Mouse (Mus musculus) retina, adult 2 months (tissue): ENCODE results near the gene Pprc1.
A peak's percentile ranks its signal among the peaks of the same experiment; 100 is the strongest.

Source experiments
- DNase-seq: peaks from one replicate; pipeline ENCODE4 v3.0.0-alpha.2; 2012; ENCODE audit warnings: low read depth, low spot score

Gene Pprc1

DNA sequence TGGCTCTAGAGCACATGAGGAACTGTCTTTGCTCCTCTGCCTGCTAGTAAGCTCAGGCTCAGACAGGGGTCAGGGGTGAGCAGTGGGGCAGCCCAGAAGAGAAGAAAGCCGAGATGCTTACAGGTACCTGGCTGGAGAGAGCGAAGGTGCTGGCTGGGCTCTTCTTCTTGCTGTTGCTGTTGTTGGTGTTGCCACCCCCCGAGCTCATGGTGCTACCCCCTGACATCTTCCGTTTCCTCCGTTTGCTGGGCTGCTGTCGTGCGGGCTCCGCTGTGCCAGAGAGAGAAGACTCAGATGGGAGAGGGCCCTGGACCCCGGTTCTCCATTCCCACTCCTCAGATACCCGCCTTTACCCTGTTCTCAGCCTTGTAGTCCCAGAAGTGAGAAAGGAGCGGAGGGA, 10.8 kb upstream of the Pprc1 start:
- DNase-seq: no peak

DNA sequence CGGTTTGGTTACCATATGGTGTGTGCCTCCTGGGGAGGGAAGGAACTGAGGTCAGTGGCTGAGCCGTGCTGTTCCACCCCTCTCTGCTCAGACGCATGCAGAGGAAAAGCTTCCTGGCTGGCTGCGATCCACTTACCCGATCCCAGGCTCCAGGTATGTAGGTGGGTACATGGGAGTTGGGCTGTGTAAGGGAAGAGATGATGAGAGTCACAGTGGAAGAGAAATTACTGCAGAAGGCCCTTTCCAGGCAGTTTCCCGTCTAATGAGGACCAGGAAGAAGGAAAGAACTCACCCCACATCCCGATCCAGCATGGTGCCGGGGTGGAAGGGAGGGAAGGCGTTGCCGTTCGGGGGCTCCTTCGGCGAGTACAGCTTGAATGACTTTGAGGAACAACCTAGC, 8.7 kb upstream of the Pprc1 start:
- no peak for DNase-seq

GRCm38 (mm10) chr19:46036477-46037242, 8.0 kb upstream of the Pprc1 start:
- DNase-seq: no peak

- DNase-seq: no peak
Observed at GRCm38 (mm10) chr19:46037243-46037924, 7.3 kb upstream of the Pprc1 start.

- no peak for DNase-seq
Observed at GRCm38 (mm10) chr19:46037925-46038850, 6.5 kb upstream of the Pprc1 start.

GRCm38 (mm10) chr19:46038851-46039260, 5.8 kb upstream of the Pprc1 start:
- no peak for DNase-seq

DNA sequence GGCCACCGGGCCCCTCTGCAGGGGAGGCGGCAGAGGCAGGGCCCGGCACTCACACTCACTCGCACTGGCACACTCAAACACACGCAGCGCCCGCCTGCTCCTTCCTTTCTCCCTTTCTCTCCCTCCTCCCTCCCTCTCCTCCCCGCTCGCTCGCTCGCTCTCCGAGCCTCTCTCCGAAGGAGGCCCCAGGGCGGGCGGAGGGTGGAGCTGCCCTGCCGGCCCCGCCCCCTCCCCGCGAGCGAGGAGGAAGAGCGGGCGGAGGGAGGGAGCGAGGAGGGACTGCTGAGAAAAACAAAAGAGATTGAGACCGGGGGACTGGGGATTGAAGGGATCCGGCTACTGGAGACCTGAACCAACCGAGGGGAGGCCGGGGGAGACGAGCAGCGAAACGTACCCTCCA, 5.2 kb upstream of the Pprc1 start:
- no peak for DNase-seq

DNA sequence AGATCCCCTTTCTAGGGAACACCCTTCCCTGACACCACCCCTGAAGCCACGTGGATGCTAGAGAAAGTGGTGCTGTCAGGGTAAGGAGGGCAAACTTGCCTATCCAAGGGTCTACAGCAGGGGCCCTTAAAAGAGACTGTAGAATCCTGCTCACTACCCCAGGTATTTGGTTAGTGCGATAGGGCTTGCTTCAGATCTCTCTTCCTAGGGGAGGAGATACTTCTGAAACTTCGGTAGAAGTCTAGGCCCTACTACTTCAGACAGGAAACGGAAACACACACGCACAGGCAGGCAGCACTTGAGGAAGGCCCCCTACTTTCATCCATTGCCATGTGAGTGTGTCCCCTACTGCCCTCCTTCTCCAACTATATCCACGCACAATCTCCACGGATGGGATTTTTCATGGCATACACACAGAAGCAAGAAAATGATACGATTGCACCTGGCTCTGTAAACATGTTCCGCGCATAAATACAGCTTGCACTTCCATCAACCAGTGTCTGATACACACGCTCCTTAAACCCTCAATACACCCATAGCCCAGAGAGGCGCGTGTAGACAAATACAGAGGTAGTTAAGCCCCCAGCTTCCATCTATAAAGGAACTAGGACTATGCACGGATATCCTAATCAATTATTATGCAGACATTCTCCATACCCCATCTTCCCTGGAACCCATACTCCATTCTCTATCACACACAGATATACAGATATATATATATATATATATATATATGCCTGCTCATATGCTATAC, 4.4 kb upstream of the Pprc1 start:
- DNase-seq: no peak

DNA sequence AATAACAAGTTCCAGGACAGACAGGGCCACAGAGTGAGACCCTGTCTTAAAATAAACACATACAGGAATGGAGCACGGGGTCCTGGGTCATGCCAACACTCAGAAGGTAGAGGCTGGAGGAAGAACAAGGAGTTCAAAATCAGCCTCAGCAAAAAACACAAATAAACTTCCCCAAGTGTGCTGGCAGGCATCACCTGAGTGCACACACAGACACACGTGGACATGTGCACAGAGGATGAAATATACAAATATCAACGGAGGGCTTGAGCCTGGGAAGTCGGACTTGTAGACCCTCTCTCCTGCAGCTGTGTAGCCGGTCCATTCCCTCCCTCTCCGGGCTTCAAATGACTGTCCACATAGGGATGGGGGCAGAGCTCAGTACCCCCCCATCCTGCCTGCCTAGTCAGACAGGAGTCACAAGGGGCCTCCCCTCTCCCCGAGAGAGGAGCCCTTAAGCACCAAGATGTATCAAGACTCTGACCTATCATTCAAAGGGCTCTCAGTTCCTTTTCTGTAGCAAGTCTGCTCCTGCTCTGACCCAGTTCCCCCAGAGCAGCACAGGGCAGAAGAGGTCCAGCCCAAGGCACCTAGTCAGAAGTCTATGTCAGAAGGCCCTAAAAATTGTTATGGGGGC, 3.3 kb upstream of the Pprc1 start:
- no peak for DNase-seq

DNA sequence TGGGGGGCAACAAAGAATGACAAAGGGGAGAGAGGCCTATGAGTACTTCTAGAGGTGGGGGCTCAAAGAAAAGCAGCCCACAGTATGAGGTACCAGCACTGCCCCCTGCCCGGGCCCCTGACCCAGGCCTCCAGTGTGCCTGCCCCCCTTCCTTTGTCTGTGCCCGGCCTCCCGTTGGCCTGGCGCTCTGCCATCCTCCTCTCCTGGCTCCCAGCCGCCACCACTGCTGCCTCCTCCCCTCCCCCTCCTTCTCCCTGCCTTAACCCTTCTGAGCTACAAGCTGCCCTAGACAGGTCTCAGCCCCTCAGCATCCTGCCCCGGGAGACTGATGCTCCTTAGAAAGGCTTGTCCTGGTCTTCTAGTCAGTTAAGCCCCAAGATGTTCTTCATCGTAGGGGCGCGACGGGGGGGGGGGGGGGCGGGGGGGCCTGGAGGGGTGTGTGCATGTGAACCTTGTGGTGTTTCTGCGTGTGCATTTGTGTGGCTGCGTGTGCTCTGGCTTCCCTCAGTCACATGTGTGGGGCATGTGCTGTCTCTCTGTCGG, 2.7 kb upstream of the Pprc1 start:
- no peak for DNase-seq

DNA sequence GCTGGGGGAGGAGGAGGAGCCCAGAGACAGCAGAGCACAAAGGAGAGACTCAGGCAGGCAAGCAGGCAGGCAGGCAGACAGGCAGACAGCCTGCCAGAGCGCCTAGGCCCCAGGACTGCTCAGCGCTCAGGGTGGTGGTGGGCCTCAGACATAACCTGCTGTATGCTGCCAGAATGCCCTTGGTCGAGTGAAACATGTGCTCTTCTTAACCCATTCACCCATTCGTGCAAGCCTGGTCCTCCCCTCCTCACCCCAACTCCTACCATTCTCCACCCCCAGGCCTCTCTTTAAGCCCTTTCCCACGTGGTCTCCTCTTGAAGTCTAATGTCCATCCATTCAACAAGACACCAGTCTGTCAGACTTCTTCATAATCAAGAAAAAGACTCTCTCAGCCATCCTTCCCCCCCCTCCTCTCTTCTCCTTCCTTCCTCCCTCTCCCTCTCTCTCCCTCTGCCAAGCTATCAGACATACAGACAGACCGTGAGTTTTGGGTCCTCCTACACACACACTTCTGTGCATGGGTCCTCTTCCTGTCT, 2.1 kb upstream of the Pprc1 start:
- no peak for DNase-seq

- no peak for DNase-seq
Observed at GRCm38 (mm10) chr19:46043380-46043779, 1.3 kb upstream of the Pprc1 start.

GRCm38 (mm10) chr19:46044993-46045695, 458 bp downstream of the Pprc1 start, which contains the start of gene Ldb1:
Gene Ldb1 (minus strand): TSS chr19:46045214.
- peak; percentile 78 for DNase-seq

DNA sequence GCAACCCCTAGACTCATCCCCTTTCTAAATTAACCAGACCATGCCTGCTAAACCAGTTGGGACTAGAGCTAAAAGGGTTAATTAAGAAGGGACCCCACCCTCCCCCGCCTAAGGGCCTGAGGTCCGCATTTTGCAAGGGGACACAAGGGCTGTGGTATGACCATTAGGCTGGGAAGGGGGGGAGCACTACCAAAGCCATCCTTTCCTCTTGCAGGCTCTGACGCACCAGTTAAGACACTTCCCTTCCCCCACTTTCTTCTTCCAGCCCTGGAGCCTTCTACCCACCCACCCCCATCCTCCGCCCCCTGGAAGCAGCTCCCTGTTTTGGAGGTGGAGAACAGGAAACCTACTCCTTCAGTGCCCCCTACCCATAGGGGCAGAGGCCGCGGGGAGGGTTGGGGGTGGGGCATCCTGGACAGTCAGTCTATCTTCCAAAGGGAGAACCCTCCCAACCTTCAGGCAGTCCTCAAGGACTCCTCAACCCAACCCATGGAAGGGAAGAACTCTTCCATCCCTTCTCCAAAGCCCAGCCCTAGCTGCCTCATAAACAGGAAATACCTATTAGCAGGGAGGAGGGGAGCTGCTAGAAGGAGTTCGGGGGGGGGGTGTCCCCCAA, 1.1 kb downstream of the Pprc1 start:
- DNase-seq: no peak

- DNase-seq: no peak
Observed at GRCm38 (mm10) chr19:46046621-46047025, 1.9 kb downstream of the Pprc1 start.

DNA sequence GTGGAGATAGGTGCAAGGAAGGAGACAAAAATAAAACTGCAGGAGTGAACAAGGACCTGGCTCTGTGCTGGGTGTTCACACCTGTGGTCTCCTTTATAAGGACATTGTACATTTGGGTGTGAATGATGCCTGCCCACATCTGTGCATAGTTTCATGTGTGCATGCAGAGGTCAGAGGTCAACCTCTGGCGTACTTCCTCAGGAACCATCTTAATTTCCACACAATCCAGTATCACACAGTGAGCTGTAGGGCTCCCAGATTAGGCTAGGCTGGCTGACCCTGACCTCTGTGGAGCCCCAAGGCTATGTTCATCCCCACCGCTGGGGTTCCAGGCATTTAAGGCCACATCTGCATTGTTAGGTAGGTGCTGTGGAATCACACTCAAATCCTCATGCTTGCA, 2.7 kb downstream of the Pprc1 start:
- DNase-seq: no peak

DNA sequence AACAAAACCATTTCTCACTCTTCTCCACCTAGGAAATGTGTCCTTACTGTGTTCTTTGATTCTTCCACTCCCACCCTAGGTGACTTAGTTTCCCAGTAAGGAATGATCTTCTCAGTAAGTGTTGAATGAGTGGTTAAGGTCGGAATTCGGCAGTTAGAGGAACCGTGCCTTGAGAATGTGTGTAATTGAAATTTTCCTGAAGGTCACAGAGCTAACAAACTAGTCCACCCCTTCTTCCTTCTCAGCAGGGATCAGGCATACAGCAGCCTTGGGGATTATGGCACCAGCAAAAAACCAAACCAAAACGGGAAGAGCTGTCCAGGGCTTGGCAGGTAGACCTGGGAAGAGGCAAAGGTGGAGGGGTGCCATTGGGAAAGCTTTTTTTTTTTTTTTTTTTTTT, 4.4 kb downstream of the Pprc1 start:
- no peak for DNase-seq

DNA sequence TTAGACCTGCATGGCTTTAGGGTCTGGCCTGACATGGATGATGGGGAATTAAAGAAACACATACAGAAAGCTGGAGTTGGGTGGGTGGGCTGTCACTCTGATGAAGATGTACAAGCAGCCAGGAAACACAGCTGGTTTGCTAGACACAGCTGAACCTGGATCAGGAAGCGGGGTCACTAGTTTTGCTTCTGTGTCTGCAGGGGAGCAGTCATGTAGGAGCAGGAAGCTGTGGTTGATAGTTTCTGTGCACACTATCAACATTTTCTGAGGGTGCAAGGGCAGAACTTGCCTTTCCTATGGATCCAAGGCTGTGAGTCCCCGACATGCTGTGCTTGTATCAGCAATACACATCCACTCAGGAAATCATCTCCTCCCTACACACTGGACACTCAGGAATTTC, 5.8 kb downstream of the Pprc1 start:
- DNase-seq: no peak

DNA sequence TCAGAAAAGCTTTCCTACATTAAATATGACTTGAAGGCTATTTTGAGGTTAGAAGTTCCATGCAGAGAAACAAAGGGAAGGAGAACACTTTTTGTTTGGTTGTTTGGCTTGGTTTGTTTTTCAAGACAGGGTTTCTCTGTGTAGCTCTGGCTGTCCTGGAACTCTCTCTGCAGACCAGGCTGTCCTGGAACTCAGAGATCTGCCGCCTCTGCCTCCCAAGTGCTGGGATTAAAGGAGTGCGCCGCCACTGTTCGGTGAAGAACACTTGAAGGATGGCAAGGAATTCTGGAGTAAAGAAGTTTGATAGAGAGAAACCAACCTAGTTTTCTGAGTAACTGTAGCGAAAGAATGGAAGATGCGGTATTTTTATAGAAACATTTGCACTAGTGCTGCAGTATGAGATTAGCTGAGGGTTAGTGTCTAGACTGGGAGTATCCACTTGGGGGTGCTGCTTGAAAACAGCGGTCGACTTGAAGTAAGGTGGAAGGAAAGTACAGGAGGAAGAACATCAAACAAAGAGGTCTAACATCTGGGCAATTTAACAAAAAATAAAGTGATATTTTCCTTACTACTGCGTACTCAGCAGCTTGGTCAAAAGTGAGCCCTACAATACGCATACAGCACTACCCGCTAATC, 11.2 kb downstream of the Pprc1 start:
- no peak for DNase-seq
